In the genomic region with DNA sequence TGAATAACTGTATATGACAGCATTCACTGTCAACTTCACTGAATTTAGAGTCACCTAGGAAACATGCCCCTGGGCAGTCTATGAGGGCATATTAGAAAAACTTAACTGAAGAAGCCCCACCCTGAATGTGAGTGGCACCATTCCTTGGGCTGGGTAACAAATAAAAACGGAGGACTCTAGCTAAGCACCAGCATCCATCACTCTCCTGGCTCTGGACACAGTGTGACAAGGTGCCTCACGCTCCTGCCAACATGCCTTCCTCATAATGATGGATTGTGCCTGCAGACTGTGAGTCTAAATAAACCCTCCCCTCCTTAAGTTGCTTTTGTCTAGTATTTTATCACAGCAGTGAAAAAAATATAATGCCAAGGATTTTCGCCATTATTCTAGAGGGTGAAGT, we compare ENCODE assay signal across 19 mouse cellular contexts. TPM values are rescaled to one million over a fixed set of nuclear protein-coding genes. Genes with fewer than 3 reads are reported as not detected.
A peak's percentile ranks its signal among the peaks of the same experiment; 100 is the strongest.
DNase-seq lines count a peak whose midpoint lies in the region; ATAC-seq and TF ChIP-seq lines count a peak whose summit lies in the region.
"Had no signal": no experiment of that assay in that cellular context is flagged by ENCODE, and none has a peak within 500 bp of the region (broad histone marks: within the 10 kb centered on the region; RNA-seq: fewer than 3 reads in every experiment).

No protein-coding gene starts in this region.

- H3K4me1 ChIP-seq in hindbrain, embryonic 16.5 days (ENCODE audit: control insufficient read depth, insufficient read depth, low read depth, low read length): no peaks in the 10 kb centered on the region
- H3K4me1 ChIP-seq in hindbrain, embryonic 13.5 days (replicated peaks): no peaks in the 10 kb centered on the region
- H3K4me1 ChIP-seq in midbrain, embryonic 16.5 days (ENCODE audit: control insufficient read depth, insufficient read depth, low read length): no peaks in the 10 kb centered on the region
- no peaks in the 10 kb centered on the region for H3K4me1 ChIP-seq in midbrain, embryonic 13.5 days (replicated peaks)
- H3K4me1 ChIP-seq: forebrain, embryonic 13.5 days; forebrain, embryonic 15.5 days had no signal

- 55% methylated on average over 3 of the region's 3 CpGs for WGBS in hindbrain, embryonic 16.5 days
- 60% methylated on average over 3 of the region's 3 CpGs for WGBS in hindbrain, embryonic 13.5 days
- 82% methylated on average over 3 of the region's 3 CpGs for WGBS in midbrain, embryonic 16.5 days
- WGBS in midbrain, embryonic 13.5 days: 79% methylated on average over 3 of the region's 3 CpGs

- H3K27me3 ChIP-seq in hindbrain, embryonic 16.5 days (replicated peaks; ENCODE audit: control insufficient read depth, insufficient read depth, low read length): no peaks in the 10 kb centered on the region
- no peaks in the 10 kb centered on the region for H3K27me3 ChIP-seq in hindbrain, embryonic 13.5 days
- H3K27me3 ChIP-seq in midbrain, embryonic 16.5 days (ENCODE audit: control insufficient read depth, insufficient read depth, low read depth, low read length): no peaks in the 10 kb centered on the region
- no peaks in the 10 kb centered on the region for H3K27me3 ChIP-seq in midbrain, embryonic 13.5 days
- H3K27me3 ChIP-seq: embryonic facial prominence, embryonic 12.5 days; forebrain, embryonic 13.5 days; forebrain, embryonic 15.5 days had no signal

- H3K4me3 ChIP-seq in hindbrain, embryonic 16.5 days (ENCODE audit: low read length): no peak overlapping the region
- no peak overlapping the region for H3K4me3 ChIP-seq in hindbrain, embryonic 13.5 days
- no peak overlapping the region for H3K4me3 ChIP-seq in midbrain, embryonic 16.5 days (ENCODE audit: low read depth, low read length)
- H3K4me3 ChIP-seq in midbrain, embryonic 13.5 days (replicated peaks): no peak overlapping the region
- H3K4me3 ChIP-seq: embryonic facial prominence, embryonic 10.5 days; embryonic facial prominence, embryonic 12.5 days; forebrain, embryonic 13.5 days; forebrain, embryonic 15.5 days had no signal

- H3K36me3 ChIP-seq in hindbrain, embryonic 16.5 days (ENCODE audit: control insufficient read depth, insufficient read depth, low read length): no peaks in the 10 kb centered on the region
- H3K36me3 ChIP-seq in hindbrain, embryonic 13.5 days: no peaks in the 10 kb centered on the region
- H3K36me3 ChIP-seq in midbrain, embryonic 16.5 days (ENCODE audit: control insufficient read depth, insufficient read depth, low read length): no peaks in the 10 kb centered on the region
- H3K36me3 ChIP-seq in midbrain, embryonic 13.5 days: no peaks in the 10 kb centered on the region
- H3K36me3 ChIP-seq: embryonic facial prominence, embryonic 10.5 days; embryonic facial prominence, embryonic 12.5 days; forebrain, embryonic 15.5 days had no signal

- TF ChIP-seq POLR2A in brain, embryonic 14.5 days (IDR thresholded peaks at IDR 0.05; ENCODE audit: borderline replicate concordance, extremely low read depth, insufficient read depth, insufficient read length, poor library complexity, severe bottlenecking): no peak

- no peaks in the 10 kb centered on the region for H3K9me3 ChIP-seq in hindbrain, embryonic 16.5 days (ENCODE audit: control insufficient read depth, low read length)
- no peaks in the 10 kb centered on the region for H3K9me3 ChIP-seq in hindbrain, embryonic 13.5 days
- no peaks in the 10 kb centered on the region for H3K9me3 ChIP-seq in midbrain, embryonic 16.5 days (replicated peaks; ENCODE audit: control insufficient read depth, low read length, poor library complexity, severe bottlenecking)
- no peaks in the 10 kb centered on the region for H3K9me3 ChIP-seq in midbrain, embryonic 13.5 days
- H3K9me3 ChIP-seq: embryonic facial prominence, embryonic 10.5 days; embryonic facial prominence, embryonic 12.5 days; forebrain, embryonic 13.5 days; forebrain, embryonic 15.5 days had no signal

- TF ChIP-seq CTCF in brain, embryonic 14.5 days (IDR thresholded peaks at IDR 0.05; ENCODE audit: borderline replicate concordance, extremely low read depth, insufficient read depth, insufficient read length): no peak

- peak; percentile 54; the same call in 1 of the 2 replicates for ATAC-seq in hindbrain, embryonic 16.5 days
- ATAC-seq in hindbrain, embryonic 13.5 days (ENCODE audit: low FRiP score): no peak
- peak; percentile 68; the same call in 1 of the 2 replicates for ATAC-seq in midbrain, embryonic 16.5 days
- no peak for ATAC-seq in midbrain, embryonic 13.5 days
- ATAC-seq: forebrain, embryonic 13.5 days; forebrain, embryonic 15.5 days had no signal

- no peak overlapping the region for H3K4me2 ChIP-seq in hindbrain, embryonic 16.5 days (ENCODE audit: low read length)
- no peak overlapping the region for H3K4me2 ChIP-seq in hindbrain, embryonic 13.5 days
- no peak overlapping the region for H3K4me2 ChIP-seq in midbrain, embryonic 16.5 days (ENCODE audit: low read length)
- no peak overlapping the region for H3K4me2 ChIP-seq in midbrain, embryonic 13.5 days (replicated peaks)
- H3K4me2 ChIP-seq: embryonic facial prominence, embryonic 12.5 days; forebrain, embryonic 13.5 days; forebrain, embryonic 15.5 days had no signal

- no peak overlapping the region for H3K27ac ChIP-seq in hindbrain, embryonic 16.5 days (ENCODE audit: low read depth, low read length)
- no peak overlapping the region for H3K27ac ChIP-seq in hindbrain, embryonic 13.5 days
- H3K27ac ChIP-seq in midbrain, embryonic 16.5 days (ENCODE audit: low read length): no peak overlapping the region
- no peak overlapping the region for H3K27ac ChIP-seq in midbrain, embryonic 13.5 days
- H3K27ac ChIP-seq: embryonic facial prominence, embryonic 10.5 days; embryonic facial prominence, embryonic 12.5 days; forebrain, embryonic 13.5 days; forebrain, embryonic 15.5 days had no signal

- H3K9ac ChIP-seq in hindbrain, embryonic 16.5 days (ENCODE audit: low read depth, low read length): no peak overlapping the region
- H3K9ac ChIP-seq in hindbrain, embryonic 13.5 days: no peak overlapping the region
- no peak overlapping the region for H3K9ac ChIP-seq in midbrain, embryonic 16.5 days (ENCODE audit: low read depth, low read length)
- no peak overlapping the region for H3K9ac ChIP-seq in midbrain, embryonic 13.5 days (replicated peaks)
- H3K9ac ChIP-seq: embryonic facial prominence, embryonic 12.5 days; forebrain, embryonic 13.5 days; forebrain, embryonic 15.5 days had no signal

- DNase-seq in brain, embryonic 14.5 days (ENCODE audit: low read depth): peak; percentile 6
- DNase-seq in kidney, postnatal 25 days: no peak
- DNase-seq: adrenal gland, adult 2 months; adrenal gland, postnatal 10 days; adrenal gland, postnatal 25 days; cerebellum, adult 11-12 months; cerebellum, adult 2 months; cerebellum, adult 9-10 months; cerebellum, postnatal 10 days; cerebellum, postnatal 25 days had no signal

RNA-seq across cellular contexts. Expression of a gene that starts 35.3 kb away (rescaled TPM):
- 1.2 and 1.9 TPM in 2 replicates for polyA plus RNA-seq in hindbrain, embryonic 16.5 days (2015; fragmentation: Nextera tagmentation; extraction: Ambion mirVana)
- 0.98 and 2.2 TPM in 2 replicates for polyA plus RNA-seq in hindbrain, embryonic 13.5 days (2015; fragmentation: Nextera tagmentation; extraction: Ambion mirVana)
- polyA plus RNA-seq in midbrain, embryonic 16.5 days (2015; fragmentation: Nextera tagmentation; extraction: Ambion mirVana): 0.83 and 1.1 TPM in 2 replicates
- 1.2 and 1.6 TPM in 2 replicates for polyA plus RNA-seq in midbrain, embryonic 13.5 days (2015; fragmentation: Nextera tagmentation; extraction: Ambion mirVana)
- 1.0 and 1.1 TPM in 2 replicates for polyA plus RNA-seq in brain, embryonic 14.5 days (2012; rRNA removed)
- polyA plus RNA-seq: C2C12 had no signal

Comparison
In these comparisons a context has a peak if more than half of its experiments do, and no peak if none do; other contexts are left out.
1. ATAC-seq: peak in hindbrain, embryonic 16.5 days (single experiment) and midbrain, embryonic 16.5 days (single experiment); none in hindbrain, embryonic 13.5 days (single experiment) and midbrain, embryonic 13.5 days (single experiment).